Mouse (Mus musculus) E14TG2a.4 (cell line): ENCODE results near the gene Cdh1.
A peak's percentile ranks its signal among the peaks of the same experiment; 100 is the strongest.

Experiments used
- H3K27me3 ChIP-seq: 2 replicates; pipeline ENCODE4 v1.6.1; 2014; ENCODE audit warnings: low read length, control low read depth; ENCODE audit not compliant: insufficient read depth
- H3K36me3 ChIP-seq: 2 replicates; pipeline ENCODE4 v1.6.1; 2014; ENCODE audit warnings: low read length, control low read depth; ENCODE audit not compliant: insufficient read depth
- H3K4me1 ChIP-seq: replicated peaks from 2 replicates; pipeline ENCODE4 v1.6.1; 2014; ENCODE audit warnings: low read depth, low read length, control low read depth
- H3K4me3 ChIP-seq: replicated peaks from 2 replicates; pipeline ENCODE4 v1.5.1; 2014; ENCODE audit warnings: mild to moderate bottlenecking, low read length
- H3K9me3 ChIP-seq: 2 replicates; pipeline ENCODE4 v1.6.1; 2014; ENCODE audit warnings: low read length, control low read depth
- CTCF ChIP-seq: conservative IDR thresholded peaks from 2 replicates; pipeline ENCODE4 v1.5.1; 2014; ENCODE audit warnings: low read length
- NANOG ChIP-seq: IDR thresholded peaks from 2 replicates; pipeline ENCODE4 v1.6.1; 2014; ENCODE audit warnings: borderline replicate concordance, low read length, mixed read lengths
- POU5F1 ChIP-seq: IDR thresholded peaks from 2 replicates; pipeline ENCODE4 v1.6.1; 2014; ENCODE audit warnings: low read length, borderline replicate concordance

Gene Cdh1

GRCm38 (mm10) chr8:106684387-106684786, 81.2 kb downstream of the Cdh1 start:
- H3K4me1 ChIP-seq = peaks cover 35% of the 10 kb centered on the region
- H3K36me3 ChIP-seq = peaks cover 15% of the 10 kb centered on the region
- H3K4me3 ChIP-seq = no peak overlapping the region
- no peaks in the 10 kb centered on the region for H3K9me3 ChIP-seq
- H3K27me3 ChIP-seq = no peaks in the 10 kb centered on the region
- TF ChIP-seq POU5F1 (no peak), CTCF (peak; percentile 19; the same call in 1 of the 2 replicates), NANOG (no peak)

- peak; percentile 58 for TF ChIP-seq CTCF
- TF ChIP-seq POU5F1 = no peak
- Histone ChIP-seq H3K36me3 (peaks cover 38% of the 10 kb centered on the region), H3K27me3 (no peaks in the 10 kb centered on the region), H3K4me1 (peaks cover 46% of the 10 kb centered on the region), H3K9me3 (no peaks in the 10 kb centered on the region), H3K4me3 (no peak overlapping the region)
Observed at GRCm38 (mm10) chr8:106687479-106687878, 84.3 kb downstream of the Cdh1 start.

- Histone ChIP-seq H3K27me3 (no peaks in the 10 kb centered on the region), H3K4me3 (no peak overlapping the region), H3K36me3 (peaks cover 98% of the 10 kb centered on the region), H3K9me3 (no peaks in the 10 kb centered on the region), H3K4me1 (peaks cover 7% of the 10 kb centered on the region)
- no peak for TF ChIP-seq POU5F1
- TF ChIP-seq CTCF = no peak
- TF ChIP-seq NANOG = no peak
Observed at GRCm38 (mm10) chr8:106697748-106698248, 94.6 kb downstream of the Cdh1 start.

- Histone ChIP-seq H3K4me1 (peaks cover 10% of the 10 kb centered on the region; the same call in 1 of the 2 replicates), H3K4me3 (no peak overlapping the region), H3K9me3 (no peaks in the 10 kb centered on the region), H3K27me3 (no peaks in the 10 kb centered on the region), H3K36me3 (peaks cover 95% of the 10 kb centered on the region)
- TF ChIP-seq NANOG (no peak), POU5F1 (no peak), CTCF (peak; percentile 84)
Observed at GRCm38 (mm10) chr8:106699588-106699987, 96.4 kb downstream of the Cdh1 start.

- Histone ChIP-seq H3K27me3 (no peaks in the 10 kb centered on the region), H3K36me3 (peaks cover 97% of the 10 kb centered on the region), H3K4me1 (peaks cover 14% of the 10 kb centered on the region; the same call in 1 of the 2 replicates), H3K4me3 (no peak overlapping the region), H3K9me3 (no peaks in the 10 kb centered on the region)
- TF ChIP-seq NANOG = no peak
- no peak for TF ChIP-seq CTCF
- TF ChIP-seq POU5F1 = no peak
Observed at GRCm38 (mm10) chr8:106700131-106700530, 97.0 kb downstream of the Cdh1 start.

- Histone ChIP-seq H3K9me3 (no peaks in the 10 kb centered on the region), H3K27me3 (no peaks in the 10 kb centered on the region), H3K36me3 (peaks cover 96% of the 10 kb centered on the region), H3K4me1 (peaks cover 11% of the 10 kb centered on the region; the same call in 1 of the 2 replicates), H3K4me3 (no peak overlapping the region)
- TF ChIP-seq CTCF = no peak
- no peak for TF ChIP-seq NANOG
- no peak for TF ChIP-seq POU5F1
Observed at GRCm38 (mm10) chr8:106701360-106701759, 98.2 kb downstream of the Cdh1 start.

GRCm38 (mm10) chr8:106704199-106704900, 101.2 kb downstream of the Cdh1 start:
- Histone ChIP-seq H3K36me3 (peaks cover 80% of the 10 kb centered on the region), H3K9me3 (no peaks in the 10 kb centered on the region), H3K27me3 (no peaks in the 10 kb centered on the region), H3K4me3 (no peak overlapping the region), H3K4me1 (peaks cover 11% of the 10 kb centered on the region; the same call in 1 of the 2 replicates)
- TF ChIP-seq NANOG (no peak), CTCF (no peak), POU5F1 (no peak)

GRCm38 (mm10) chr8:106704901-106705321, 101.8 kb downstream of the Cdh1 start:
- no peaks in the 10 kb centered on the region for H3K9me3 ChIP-seq
- peaks cover 11% of the 10 kb centered on the region; the same call in 1 of the 2 replicates for H3K4me1 ChIP-seq
- peaks cover 80% of the 10 kb centered on the region for H3K36me3 ChIP-seq
- no peak overlapping the region for H3K4me3 ChIP-seq
- H3K27me3 ChIP-seq = no peaks in the 10 kb centered on the region
- TF ChIP-seq NANOG = no peak
- no peak for TF ChIP-seq POU5F1
- no peak for TF ChIP-seq CTCF

GRCm38 (mm10) chr8:106706194-106706593, 103.0 kb downstream of the Cdh1 start:
- H3K27me3 ChIP-seq = no peaks in the 10 kb centered on the region
- H3K4me3 ChIP-seq = no peak overlapping the region
- H3K4me1 ChIP-seq = peaks cover 11% of the 10 kb centered on the region; the same call in 1 of the 2 replicates
- TF ChIP-seq POU5F1 = no peak
- H3K36me3 ChIP-seq = peaks cover 80% of the 10 kb centered on the region
- no peaks in the 10 kb centered on the region for H3K9me3 ChIP-seq
